Mouse (Mus musculus) adrenal gland, adult 18-20 months (tissue): ENCODE results near the gene Bag2. TPM values are rescaled to one million over a fixed set of nuclear protein-coding genes. Genes with fewer than 3 reads are reported as not detected.

Experiments used
- DNase-seq, 2 experiments: peaks; one replicate each; pipeline ENCODE4 v3.0.0; 2021 to 2022; ENCODE audit warnings: low spot score in 2 of 2
- long read RNA-seq, 2 experiments: library from polyadenylated mRNA; stranded (forward); transcript quantifications; one replicate each; pipeline ENCODE4 v2.0.0; 2021
- total RNA-seq, 2 experiments: library from RNA; stranded (reverse); gene quantifications; 1 replicate in 1 of 2; 2 replicates in 1 of 2; pipeline ENCODE4 v1.2.3; 2021

Bag2 gene
- 10 to 100 TPM; 15.7 to 17.9 TPM for total RNA-seq
- long read RNA-seq, experiment 1, transcript Bag2-201 (3 exons, 1,860 nt) = major isoform, 13 of 26 reads
- long read RNA-seq, experiment 1, partial matches to known transcripts = 0 of 26 reads
- long read RNA-seq, experiment 1, other reads (novel, unspliced or antisense) = 12 of 26 reads
- long read RNA-seq, experiment 2, transcript Bag2-201 (3 exons, 1,860 nt) = major isoform, 31 of 61 reads
- long read RNA-seq, experiment 2, partial matches to known transcripts = 0 of 61 reads
- long read RNA-seq, experiment 2, other reads (novel, unspliced or antisense) = 29 of 61 reads

- DNase-seq = peak; percentile 66 to 74
Observed at GRCm38 (mm10) chr1:33757491-33758041, at the start of gene Bag2. Bag2 (minus strand) TSS chr1:33757795.

- no peak for DNase-seq
Observed at GRCm38 (mm10) chr1:33803323-33803722, 45.7 kb upstream of the Bag2 start.

GRCm38 (mm10) chr1:33799620-33800019 is 42.0 kb upstream of the Bag2 start:
- DNase-seq = no peak

GRCm38 (mm10) chr1:33788493-33788892 is 30.9 kb upstream of the Bag2 start:
- DNase-seq = no peak

- DNase-seq = no peak
Observed at GRCm38 (mm10) chr1:33788072-33788471, 30.5 kb upstream of the Bag2 start.

- DNase-seq = no peak
Observed at GRCm38 (mm10) chr1:33784561-33784960, 27.0 kb upstream of the Bag2 start.

GRCm38 (mm10) chr1:33776175-33776611 is 18.6 kb upstream of the Bag2 start:
- no peak for DNase-seq

- DNase-seq = no peak
Observed at GRCm38 (mm10) chr1:33772106-33772505, 14.5 kb upstream of the Bag2 start.

- DNase-seq = no peak
Observed at GRCm38 (mm10) chr1:33771621-33772020, 14.0 kb upstream of the Bag2 start.

GRCm38 (mm10) chr1:33768827-33769226 is 11.2 kb upstream of the Bag2 start:
- DNase-seq = no peak

- DNase-seq = no peak
Observed at GRCm38 (mm10) chr1:33768091-33768787, 10.6 kb upstream of the Bag2 start.

- DNase-seq = no peak
Observed at GRCm38 (mm10) chr1:33766520-33767508, 9.2 kb upstream of the Bag2 start.

- DNase-seq = no peak
Observed at GRCm38 (mm10) chr1:33765468-33766080, 8.0 kb upstream of the Bag2 start.

GRCm38 (mm10) chr1:33763826-33764225 is 6.2 kb upstream of the Bag2 start:
- no peak for DNase-seq

GRCm38 (mm10) chr1:33758488-33758887 is 893 bp upstream of the Bag2 start:
- no peak for DNase-seq

- DNase-seq = peak in 1 of 2 experiments; percentile 15
Observed at GRCm38 (mm10) chr1:33757033-33757413, 572 bp downstream of the Bag2 start.

GRCm38 (mm10) chr1:33756258-33757032 is 1.1 kb downstream of the Bag2 start:
- DNase-seq = no peak

GRCm38 (mm10) chr1:33755799-33756198 is 1.8 kb downstream of the Bag2 start:
- no peak for DNase-seq

GRCm38 (mm10) chr1:33754965-33755735 is 2.4 kb downstream of the Bag2 start:
- no peak for DNase-seq
